Mouse (Mus musculus) CH12.LX (cell line): ENCODE measurements around the gene Enkur. TPM values are rescaled to one million over a fixed set of nuclear protein-coding genes. Genes with fewer than 3 reads are reported as not detected.

Experiments used
- DNase-seq: peaks from one replicate; pipeline ENCODE4 v3.0.0-alpha.2; 2013; ENCODE audit errors: extremely low read depth
- H3K27ac ChIP-seq: 2 replicates; pipeline ENCODE4 v1.5.1; 2012; ENCODE audit warnings: low read depth, mild to moderate bottlenecking, control low read depth, moderate library complexity; ENCODE audit not compliant: insufficient read depth
- H3K27me3 ChIP-seq: replicated peaks from 2 replicates; pipeline ENCODE3; 2012; ENCODE audit warnings: inconsistent platforms
- H3K36me3 ChIP-seq, 2 experiments: replicated peaks in 1 of 2; 2 replicates each; pipeline versions ENCODE3 to v1.6.1; 2012; ENCODE audit warnings: inconsistent platforms in 1 of 2, low read length in 1 of 2, mild to moderate bottlenecking in 1 of 2, mixed read lengths in 1 of 2, moderate library complexity in 1 of 2; ENCODE audit not compliant: control insufficient read depth in 1 of 2, insufficient read depth in 1 of 2
- H3K4me1 ChIP-seq, 2 experiments: 2 replicates each; pipeline ENCODE4 v1.6.1; 2012; ENCODE audit warnings: inconsistent platforms in 1 of 2, moderate library complexity in 1 of 2; ENCODE audit not compliant: insufficient read depth in 2 of 2, control insufficient read depth in 1 of 2
- H3K4me2 ChIP-seq: 2 replicates; pipeline ENCODE4 v1.6.1; 2012; ENCODE audit warnings: low read depth, mild to moderate bottlenecking, control low read depth; ENCODE audit not compliant: poor library complexity, insufficient read depth, severe bottlenecking
- H3K4me3 ChIP-seq, 3 experiments: fragments of 150-350 bp in 1 of 3; sonication (generic) in 1 of 3; replicated peaks in 1 of 3; 2 replicates each; pipeline versions ENCODE3 to v1.5.1; 2011 to 2012; ENCODE audit warnings: low read depth in 2 of 3, low read length in 2 of 3, mild to moderate bottlenecking in 2 of 3, moderate library complexity in 2 of 3, control low read depth in 1 of 3, improper control_type of control experiment in 1 of 3, inconsistent platforms in 1 of 3, mixed read lengths in 1 of 3; ENCODE audit not compliant: poor library complexity in 1 of 3
- H3K79me2 ChIP-seq: replicated peaks from 2 replicates; pipeline ENCODE4 v1.6.1; 2012; ENCODE audit warnings: mild to moderate bottlenecking, moderate library complexity; ENCODE audit not compliant: control insufficient read depth, poor library complexity, insufficient read depth, severe bottlenecking; ENCODE audit errors: extremely low read depth
- H3K9ac ChIP-seq: 2 replicates; pipeline ENCODE4 v1.6.1; 2012; ENCODE audit warnings: low read depth, mild to moderate bottlenecking, control low read depth, moderate library complexity; ENCODE audit not compliant: insufficient read depth
- H3K9me3 ChIP-seq: replicated peaks from 2 replicates; pipeline ENCODE3; 2012; ENCODE audit warnings: low read length, inconsistent platforms, mixed read lengths
- BHLHE40 ChIP-seq: IDR thresholded peaks from 2 replicates; pipeline ENCODE4 v1.6.1; 2011; ENCODE audit warnings: mild to moderate bottlenecking, low read depth, low read length, improper control_type of control experiment
- E2F4 ChIP-seq: IDR thresholded peaks from 2 replicates; pipeline ENCODE4 v1.6.1; 2011; ENCODE audit warnings: low read depth, low read length, improper control_type of control experiment; ENCODE audit not compliant: insufficient replicate concordance
- GABPA ChIP-seq: IDR thresholded peaks from 2 replicates; pipeline ENCODE4 v1.6.1; 2012; ENCODE audit warnings: low read depth, low read length, improper control_type of control experiment, inconsistent platforms; ENCODE audit not compliant: insufficient replicate concordance
- HCFC1 ChIP-seq: IDR thresholded peaks from 2 replicates; pipeline ENCODE4 v1.6.1; 2012; ENCODE audit warnings: low read depth, mild to moderate bottlenecking, inconsistent platforms, low read length, improper control_type of control experiment
- IRF4 ChIP-seq: IDR thresholded peaks from 2 replicates; pipeline ENCODE4 v1.6.1; 2014; ENCODE audit warnings: low read depth, mild to moderate bottlenecking, inconsistent platforms, low read length, improper control_type of control experiment
- JUN ChIP-seq: IDR thresholded peaks from 2 replicates; pipeline ENCODE4 v1.6.1; 2011; ENCODE audit warnings: low read depth, mild to moderate bottlenecking, low read length, improper control_type of control experiment, moderate library complexity; ENCODE audit not compliant: insufficient read depth
- MXI1 ChIP-seq: IDR thresholded peaks from 2 replicates; pipeline ENCODE4 v1.6.1; 2011; ENCODE audit warnings: mild to moderate bottlenecking, low read depth, low read length, improper control_type of control experiment
- NRF1 ChIP-seq: IDR thresholded peaks from 2 replicates; pipeline ENCODE4 v1.6.1; 2014; ENCODE audit warnings: low read depth, mild to moderate bottlenecking, inconsistent platforms, low read length, improper control_type of control experiment, moderate library complexity
- PAX5 ChIP-seq: IDR thresholded peaks from 2 replicates; pipeline ENCODE4 v1.6.1; 2012; ENCODE audit warnings: low read length, inconsistent platforms, mixed read lengths
- POLR2A ChIP-seq: IDR thresholded peaks from 2 replicates; pipeline ENCODE4 v1.6.1; 2011; ENCODE audit warnings: low read depth, mild to moderate bottlenecking, improper control_type of control experiment, low read length
- RAD21 ChIP-seq: IDR thresholded peaks from 2 replicates; pipeline ENCODE4 v1.6.1; 2011; ENCODE audit warnings: low read depth, mild to moderate bottlenecking, low read length, improper control_type of control experiment, moderate library complexity
- TCF12 ChIP-seq: IDR thresholded peaks from 2 replicates; pipeline ENCODE4 v1.6.1; 2014; ENCODE audit warnings: low read depth, mild to moderate bottlenecking, inconsistent platforms, low read length, improper control_type of control experiment
- ZMIZ1 ChIP-seq: IDR thresholded peaks from 2 replicates; pipeline ENCODE4 v1.6.1; 2012; ENCODE audit warnings: low read depth, mild to moderate bottlenecking, inconsistent platforms, low read length, improper control_type of control experiment
- dilution Hi-C: fragments of 300-500 bp; cut with MboI; formaldehyde crosslinking; loops from 2 replicates; pipeline ENCODE4 v1.14.3; 2020; ENCODE audit warnings: low sequenced_read_pairs; ENCODE audit not compliant: extremely low pct_unique_long_range_greater_than_20kb, extremely low pct_ligation_motif_present
- in situ Hi-C: fragments of 300-500 bp; cut with MboI; formaldehyde crosslinking; loops from 3 replicates; pipeline ENCODE4 v1.14.3; 2019; ENCODE audit warnings: low sequenced_read_pairs, low pct_ligation_motif_present, low pct_unique_long_range_greater_than_20kb, mixed read lengths
- polyA plus RNA-seq: library from polyadenylated mRNA; unstranded; fragments of >175 nt; gene quantifications from 2 replicates; pipeline ENCODE4 v1.2.1, GENCODE M21; 2012; ENCODE audit warnings: low read depth; ENCODE audit not compliant: insufficient read length
- total RNA-seq, 2 experiments: library from RNA; depleted of rRNA; stranded (reverse); fragments of 300-350 nt in 1 of 2; fragments of >200 nt in 1 of 2; gene quantifications; 2 replicates each; pipeline ENCODE4 v1.2.3; 2012 to 2014

Enkur gene
- total and polyA plus RNA-seq, 3 experiments: 0.13 to 0.64 (median 0.39) TPM

DNA sequence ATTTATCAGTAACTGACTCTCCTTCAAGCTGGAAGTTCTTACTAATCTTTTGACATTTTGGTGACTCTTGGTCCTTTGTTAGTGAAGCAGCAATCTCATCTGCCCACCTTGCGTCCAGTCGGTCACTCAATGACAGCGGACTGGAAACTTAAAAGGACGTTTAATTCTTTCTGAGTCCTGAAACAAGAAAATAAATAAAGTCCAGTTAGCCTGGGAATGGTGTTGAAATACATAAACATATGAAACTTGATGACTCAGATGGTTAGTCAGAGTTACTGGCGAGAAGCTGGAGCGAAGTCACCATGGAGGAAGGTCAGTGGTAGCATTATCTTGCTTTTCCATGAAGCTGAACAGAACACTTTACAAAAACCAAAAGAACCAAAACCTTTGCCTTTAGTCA lies 58.7 kb downstream of the Enkur start:
- TF ChIP-seq GABPA (no peak), IRF4 (no peak), BHLHE40 (no peak), TCF12 (no peak), MXI1 (no peak), NRF1 (no peak), ZMIZ1 (no peak), JUN (no peak)
- TF ChIP-seq, all 38 proteins: peak for 0
- no peak overlapping the region for H3K27ac ChIP-seq
- no peak for DNase-seq
- no peaks in the 10 kb centered on the region for H3K9me3 ChIP-seq
- H3K79me2 ChIP-seq: no peaks in the 10 kb centered on the region
- dilution Hi-C loops: no loop called here
- H3K4me1 ChIP-seq: no peaks in the 10 kb centered on the region
- H3K9ac ChIP-seq: no peak overlapping the region
- H3K27me3 ChIP-seq: no peaks in the 10 kb centered on the region
- in situ Hi-C loops: no loop called here
- no peak overlapping the region for H3K4me3 ChIP-seq
- H3K36me3 ChIP-seq: no peaks in the 10 kb centered on the region
- no peak overlapping the region for H3K4me2 ChIP-seq

DNA sequence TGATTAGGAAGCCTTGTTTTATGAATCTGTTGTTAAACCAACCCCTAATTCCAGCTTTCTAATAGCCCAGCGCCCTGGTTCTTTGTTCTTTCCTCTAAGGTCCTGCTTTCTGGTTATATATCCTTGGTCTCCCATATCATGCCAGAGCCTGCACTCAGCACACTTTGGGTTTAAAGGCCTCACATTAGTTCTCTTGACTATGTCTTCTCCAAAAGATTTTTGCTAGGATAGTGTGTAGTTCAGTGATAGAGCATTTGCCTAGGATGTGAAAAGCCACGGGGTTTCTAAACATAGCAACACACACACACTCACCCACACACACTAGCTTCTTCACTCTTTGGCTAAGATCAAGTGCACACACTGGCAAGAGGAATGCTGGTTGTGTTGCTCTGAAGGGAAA lies 62.5 kb downstream of the Enkur start:
- in situ Hi-C loops (no loop called here), dilution Hi-C loops (no loop called here)
- H3K4me3 ChIP-seq: no peak overlapping the region
- no peaks in the 10 kb centered on the region for H3K9me3 ChIP-seq
- no peaks in the 10 kb centered on the region for H3K27me3 ChIP-seq
- TF ChIP-seq JUN (no peak), E2F4 (no peak), HCFC1 (no peak), POLR2A (no peak), RAD21 (no peak), PAX5 (no peak)
- no peaks in the 10 kb centered on the region for H3K79me2 ChIP-seq
- H3K4me1 ChIP-seq: no peaks in the 10 kb centered on the region
- no peak overlapping the region for H3K4me2 ChIP-seq
- DNase-seq: no peak
- no peaks in the 10 kb centered on the region for H3K36me3 ChIP-seq
- H3K9ac ChIP-seq: no peak overlapping the region
- no peak overlapping the region for H3K27ac ChIP-seq

- no peaks in the 10 kb centered on the region for H3K79me2 ChIP-seq
- in situ Hi-C loops: no loop called here
- no peaks in the 10 kb centered on the region for H3K36me3 ChIP-seq
- H3K27ac ChIP-seq: no peak overlapping the region
- TF ChIP-seq GABPA (no peak), BHLHE40 (no peak)
- TF ChIP-seq, all 38 proteins: peak for 0
- no peak for DNase-seq
- H3K4me3 ChIP-seq: no peak overlapping the region
- no peaks in the 10 kb centered on the region for H3K27me3 ChIP-seq
- dilution Hi-C loops: no loop called here
- H3K4me2 ChIP-seq: no peak overlapping the region
- H3K9ac ChIP-seq: no peak overlapping the region
- H3K9me3 ChIP-seq: no peaks in the 10 kb centered on the region
- no peaks in the 10 kb centered on the region for H3K4me1 ChIP-seq
Measured at GRCm38 (mm10) chr2:21142204-21142580, 63.0 kb downstream of the Enkur start.
